Mouse (Mus musculus) cerebellum, postnatal 25 days (tissue): Measurements from ENCODE around the gene Itpkb.
A peak's percentile ranks its signal among the peaks of the same experiment; 100 is the strongest.

Experiments used
- DNase-seq, 2 experiments: peaks; one replicate each; pipeline ENCODE4 v3.0.0; 2021; ENCODE audit warnings: mixed read lengths in 2 of 2

The Itpkb gene

DNA sequence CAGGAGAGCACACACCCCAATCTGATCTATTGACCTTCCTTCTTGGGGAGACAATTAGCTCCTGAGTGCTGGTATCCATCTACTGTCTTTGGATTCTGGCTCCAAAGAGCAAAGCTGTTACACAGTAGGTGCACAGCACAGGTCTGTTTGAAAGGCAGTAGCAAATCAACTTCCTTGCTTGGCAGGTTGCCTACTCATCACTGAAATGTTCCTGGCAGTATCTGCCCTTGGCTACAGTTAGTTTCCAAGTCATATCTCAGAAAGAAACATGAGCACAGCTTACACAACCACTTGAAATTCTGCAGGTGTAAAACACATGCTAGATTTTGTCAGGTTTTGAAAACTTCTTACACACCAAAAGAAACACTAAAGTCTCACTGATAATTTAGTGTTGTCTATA, 143.3 kb downstream of the Itpkb start:
- DNase-seq = peak in 1 of 2 experiments; percentile 45
